Mouse (Mus musculus) kidney, postnatal 0 days (tissue): ENCODE results near the gene Rabl3. TPM values are rescaled to one million over a fixed set of nuclear protein-coding genes. Genes with fewer than 3 reads are reported as not detected.

ENCODE experiments used
- ATAC-seq: fragments of 200-750 bp; cut with Nextera tagmentation; replicated peaks from 2 replicates; pipeline ENCODE4 v1.8.0; 2017; ENCODE audit warnings: low read depth, moderate number of reproducible peaks, moderate TSS enrichment, moderate library complexity; ENCODE audit not compliant: low FRiP score
- DNase-seq: peaks from one replicate; pipeline ENCODE4 v3.0.0-alpha.2; 2016; ENCODE audit warnings: low spot score
- H3K27ac ChIP-seq: fragments of 300-500 bp; sonication (generic); 2 replicates; pipeline ENCODE4 v1.5.1; 2014; ENCODE audit warnings: mild to moderate bottlenecking
- H3K27me3 ChIP-seq: fragments of 300-500 bp; sonication (generic); 2 replicates; pipeline ENCODE4 v1.6.1; 2014; ENCODE audit warnings: low read length, mixed read lengths; ENCODE audit not compliant: insufficient read depth
- H3K36me3 ChIP-seq: fragments of 300-500 bp; sonication (generic); 2 replicates; pipeline ENCODE4 v1.6.1; 2014; ENCODE audit warnings: low read length, mixed read lengths; ENCODE audit not compliant: insufficient read depth
- H3K4me1 ChIP-seq: fragments of 300-500 bp; sonication (generic); replicated peaks from 2 replicates; pipeline ENCODE4 v1.6.1; 2014; ENCODE audit warnings: antibody characterized with exemption, low read length, mixed read lengths; ENCODE audit not compliant: insufficient read depth
- H3K4me2 ChIP-seq: fragments of 300-500 bp; sonication (generic); 2 replicates; pipeline ENCODE4 v1.6.1; 2014; ENCODE audit warnings: mild to moderate bottlenecking, low read length, moderate library complexity, mixed read lengths
- H3K4me3 ChIP-seq: fragments of 300-500 bp; sonication (generic); replicated peaks from 2 replicates; pipeline ENCODE4 v1.5.1; 2014; ENCODE audit warnings: low read depth, low read length
- H3K9ac ChIP-seq: fragments of 300-500 bp; sonication (generic); 2 replicates; pipeline ENCODE4 v1.6.1; 2014; ENCODE audit warnings: low read depth, low read length
- H3K9me3 ChIP-seq: fragments of 300-500 bp; sonication (generic); replicated peaks from 2 replicates; pipeline ENCODE4 v1.6.1; 2016; ENCODE audit warnings: low read length, inconsistent platforms, mixed read lengths
- CTCF ChIP-seq: IDR thresholded peaks from 2 replicates; pipeline ENCODE4 v1.5.1; 2016; ENCODE audit warnings: antibody characterized with exemption, low read depth, mild to moderate bottlenecking, moderate library complexity
- WGBS: fragments of 180-500 bp; shearing (Covaris S2); extraction: QIAGEN DNeasy Blood & Tissue Kit; methylation state at CpG from one replicate; pipeline ENCODE4 v1.1.7; 2014; 5-methylcytosine and 5-hydroxymethylcytosine counted together
- polyA plus RNA-seq: library from polyadenylated mRNA; unstranded; fragments of >200 nt; fragmentation: Nextera tagmentation; extraction: Ambion mirVana; gene quantifications from 2 replicates; pipeline ENCODE4 v1.2.1, GENCODE M21; 2015

Rabl3 gene
- polyA plus RNA-seq, 1 experiment from 2014 or later: 20.7 TPM

GRCm38 (mm10) chr16:37514644-37515043 lies 25.0 kb upstream of the Rabl3 start:
- no peak for TF ChIP-seq CTCF
- H3K4me1 ChIP-seq: no peaks in the 10 kb centered on the region
- peaks cover 10% of the 10 kb centered on the region; the same call in 1 of the 2 replicates for H3K36me3 ChIP-seq
- H3K27ac ChIP-seq: no peak overlapping the region
- 86% methylated on average over 8 of the region's 8 CpGs for WGBS
- no peak overlapping the region for H3K9ac ChIP-seq
- no peak overlapping the region for H3K4me2 ChIP-seq
- H3K9me3 ChIP-seq: no peaks in the 10 kb centered on the region
- no peaks in the 10 kb centered on the region for H3K27me3 ChIP-seq
- H3K4me3 ChIP-seq: no peak overlapping the region
- DNase-seq (no peak), ATAC-seq (no peak)

- WGBS: 85% methylated on average over 6 of the region's 6 CpGs
- Histone ChIP-seq H3K27me3 (no peaks in the 10 kb centered on the region), H3K4me1 (no peaks in the 10 kb centered on the region), H3K9ac (no peak overlapping the region), H3K36me3 (peaks cover 21% of the 10 kb centered on the region), H3K27ac (no peak overlapping the region), H3K9me3 (no peaks in the 10 kb centered on the region), H3K4me3 (no peak overlapping the region), H3K4me2 (no peak overlapping the region)
- no peak for TF ChIP-seq CTCF
- DNase-seq: no peak
- no peak for ATAC-seq
These were observed 23.2 kb upstream of the Rabl3 start for GRCm38 (mm10) chr16:37516376-37516993.

DNA sequence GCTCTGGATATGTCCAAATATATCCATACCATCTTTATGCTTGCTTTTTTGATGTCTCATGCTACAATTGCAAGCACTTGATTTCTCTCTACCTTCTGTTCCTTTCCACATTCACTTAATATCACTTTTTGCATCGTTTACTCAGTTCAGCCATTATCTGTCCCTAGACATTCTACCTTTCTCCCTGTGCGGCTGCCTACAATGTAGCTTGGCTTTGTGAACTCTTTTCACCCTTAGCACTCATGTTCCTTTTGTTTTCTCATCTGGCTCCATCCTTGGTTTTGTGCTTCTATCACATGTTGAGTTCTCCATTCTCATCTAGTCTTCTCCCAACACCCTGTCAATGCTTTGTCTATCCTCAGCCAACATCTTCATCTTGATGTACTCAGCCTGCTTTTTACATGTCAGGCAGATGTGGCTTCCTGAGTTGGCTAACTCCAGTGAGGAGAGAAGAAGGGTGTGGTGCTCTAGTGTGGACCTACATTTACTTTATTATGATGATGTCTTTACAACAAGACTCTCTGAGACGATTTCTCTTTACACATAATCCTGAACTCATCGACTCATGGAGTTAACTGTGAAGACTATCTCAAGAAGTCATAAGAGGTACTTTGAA lies 22.0 kb upstream of the Rabl3 start:
- Histone ChIP-seq H3K9ac (no peak overlapping the region), H3K4me1 (no peaks in the 10 kb centered on the region), H3K9me3 (no peaks in the 10 kb centered on the region), H3K27me3 (no peaks in the 10 kb centered on the region), H3K27ac (no peak overlapping the region), H3K4me3 (no peak overlapping the region), H3K4me2 (no peak overlapping the region), H3K36me3 (peaks cover 27% of the 10 kb centered on the region)
- ATAC-seq: no peak
- 97% methylated on average over 4 of the region's 4 CpGs for WGBS
- TF ChIP-seq CTCF: no peak
- no peak for DNase-seq

GRCm38 (mm10) chr16:37518662-37519061 lies 21.0 kb upstream of the Rabl3 start:
- Histone ChIP-seq H3K4me1 (no peaks in the 10 kb centered on the region), H3K4me3 (no peak overlapping the region), H3K27me3 (no peaks in the 10 kb centered on the region), H3K36me3 (peaks cover 28% of the 10 kb centered on the region), H3K9ac (no peak overlapping the region), H3K4me2 (no peak overlapping the region), H3K27ac (no peak overlapping the region), H3K9me3 (no peaks in the 10 kb centered on the region)
- no peak for ATAC-seq
- no peak for DNase-seq
- no peak for TF ChIP-seq CTCF
- 93% methylated on average over 2 of the region's 2 CpGs for WGBS

DNA sequence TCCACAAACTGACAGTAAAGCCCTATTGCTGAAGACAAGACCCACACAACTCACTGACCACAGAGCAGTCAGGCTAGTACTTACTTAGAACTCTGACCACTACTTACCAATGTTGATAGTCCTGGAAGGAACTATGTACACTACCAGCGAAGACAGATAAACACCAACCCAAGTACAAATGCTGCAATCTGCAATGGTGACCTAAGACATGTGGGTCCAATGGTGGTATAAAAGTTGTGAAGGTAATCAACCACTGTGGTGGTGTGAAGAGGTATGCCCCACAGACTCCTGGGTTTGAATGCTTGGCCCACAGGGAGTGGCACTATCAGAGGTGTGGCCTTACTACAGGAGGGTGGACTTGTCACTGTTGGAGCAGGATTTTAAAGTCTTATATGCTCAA lies 20.0 kb upstream of the Rabl3 start:
- TF ChIP-seq CTCF: no peak
- H3K27me3 ChIP-seq: no peaks in the 10 kb centered on the region
- H3K9me3 ChIP-seq: no peaks in the 10 kb centered on the region
- no peak overlapping the region for H3K4me3 ChIP-seq
- no peaks in the 10 kb centered on the region for H3K4me1 ChIP-seq
- H3K27ac ChIP-seq: no peak overlapping the region
- H3K36me3 ChIP-seq: peaks cover 30% of the 10 kb centered on the region
- ATAC-seq (no peak), DNase-seq (no peak)
- H3K4me2 ChIP-seq: no peak overlapping the region
- H3K9ac ChIP-seq: no peak overlapping the region
- 100% methylated on average over 1 of the region's 1 CpGs for WGBS

- ATAC-seq (no peak), DNase-seq (no peak)
- Histone ChIP-seq H3K4me1 (no peaks in the 10 kb centered on the region), H3K9ac (no peak overlapping the region), H3K27me3 (no peaks in the 10 kb centered on the region), H3K9me3 (no peaks in the 10 kb centered on the region), H3K36me3 (peaks cover 30% of the 10 kb centered on the region), H3K4me3 (no peak overlapping the region), H3K27ac (no peak overlapping the region), H3K4me2 (no peak overlapping the region)
- TF ChIP-seq CTCF: no peak
- 97% methylated on average over 2 of the region's 2 CpGs for WGBS
These were observed 19.3 kb upstream of the Rabl3 start for GRCm38 (mm10) chr16:37520190-37521040.
